Mouse (Mus musculus) forebrain, postnatal 0 days (tissue): ENCODE results near the gene Sfpq. TPM values are rescaled to one million over a fixed set of nuclear protein-coding genes. Genes with fewer than 3 reads are reported as not detected.

ENCODE experiments used
- ATAC-seq: fragments of 200-750 bp; cut with Nextera tagmentation; 2 replicates; pipeline ENCODE4 v1.8.0; 2017; ENCODE audit warnings: mild to moderate bottlenecking, moderate library complexity
- DNase-seq: peaks from one replicate; pipeline ENCODE4 v3.0.0-alpha.2; 2015
- H3K27ac ChIP-seq: fragments of 300-500 bp; sonication (generic); 2 replicates; pipeline ENCODE4 v1.5.1; 2014; ENCODE audit warnings: low read depth, mild to moderate bottlenecking, antibody characterized with exemption, low read length, moderate library complexity, mixed read lengths
- H3K27me3 ChIP-seq: fragments of 300-500 bp; sonication (generic); 2 replicates; pipeline ENCODE4 v1.6.1; 2014; ENCODE audit warnings: mild to moderate bottlenecking, low read length, mixed read lengths; ENCODE audit not compliant: insufficient read depth
- H3K36me3 ChIP-seq: fragments of 300-500 bp; sonication (generic); 2 replicates; pipeline ENCODE4 v1.6.1; 2014; ENCODE audit warnings: mild to moderate bottlenecking, moderate library complexity; ENCODE audit not compliant: insufficient read depth
- H3K4me1 ChIP-seq: fragments of 300-500 bp; sonication (generic); 2 replicates; pipeline ENCODE4 v1.6.1; 2014; ENCODE audit warnings: antibody characterized with exemption; ENCODE audit not compliant: insufficient read depth
- H3K4me2 ChIP-seq: fragments of 300-500 bp; sonication (generic); 2 replicates; pipeline ENCODE4 v1.6.1; 2014; ENCODE audit warnings: low read depth, mild to moderate bottlenecking, moderate library complexity
- H3K4me3 ChIP-seq: fragments of 300-500 bp; sonication (generic); 2 replicates; pipeline ENCODE4 v1.5.1; 2014; ENCODE audit warnings: low read depth, low read length, mixed read lengths
- H3K9ac ChIP-seq: fragments of 300-500 bp; sonication (generic); 2 replicates; pipeline ENCODE4 v1.6.1; 2014; ENCODE audit warnings: mild to moderate bottlenecking
- H3K9me3 ChIP-seq: fragments of 300-500 bp; sonication (generic); 2 replicates; pipeline ENCODE4 v1.6.1; 2016; ENCODE audit warnings: low read length
- CTCF ChIP-seq: sonication (generic); IDR thresholded peaks from 2 replicates; pipeline ENCODE4 v1.5.1; 2016; ENCODE audit warnings: antibody characterized with exemption, control low read depth, low read depth
- WGBS: fragments of 180-500 bp; shearing (Covaris S2); extraction: QIAGEN DNeasy Blood & Tissue Kit; methylation state at CpG from one replicate; pipeline ENCODE4 v1.1.7; 2014; 5-methylcytosine and 5-hydroxymethylcytosine counted together
- polyA plus RNA-seq: library from polyadenylated mRNA; unstranded; fragments of >200 nt; fragmentation: Nextera tagmentation; extraction: Ambion mirVana; gene quantifications from 2 replicates; pipeline ENCODE4 v1.2.1, GENCODE M21; 2015
- total RNA-seq: library from RNA; depleted of rRNA; stranded (reverse); fragments of >200 nt; gene quantifications from 2 replicates; pipeline ENCODE4 v1.2.3, GENCODE M21; 2014

The Sfpq gene
- total and polyA plus RNA-seq, 2 experiments from 2014 or later, result 71.1 to 284 TPM

GRCm38 (mm10) chr4:127027228-127028190, 6.4 kb downstream of the Sfpq start:
- Histone ChIP-seq H3K27me3 (no peaks in the 10 kb centered on the region), H3K9ac (no peak overlapping the region), H3K4me1 (peaks cover 7% of the 10 kb centered on the region), H3K4me2 (no peak overlapping the region), H3K9me3 (no peaks in the 10 kb centered on the region), H3K36me3 (peaks cover 60% of the 10 kb centered on the region), H3K27ac (no peak overlapping the region), H3K4me3 (no peak overlapping the region)
- 61% methylated on average over 4 of the region's 4 CpGs for WGBS
- DNase-seq (peak; percentile 62), ATAC-seq (peak; percentile 70; the same call in 1 of the 2 replicates)
- TF ChIP-seq CTCF, result peak; percentile 66

- Histone ChIP-seq H3K4me1 (no peaks in the 10 kb centered on the region), H3K4me3 (no peak overlapping the region), H3K4me2 (no peak overlapping the region), H3K27ac (no peak overlapping the region), H3K9me3 (no peaks in the 10 kb centered on the region), H3K27me3 (no peaks in the 10 kb centered on the region), H3K9ac (no peak overlapping the region), H3K36me3 (peaks cover 67% of the 10 kb centered on the region)
- ATAC-seq, result no peak
- no peak for TF ChIP-seq CTCF
- WGBS, result 96% methylated on average over 3 of the region's 3 CpGs
- DNase-seq, result no peak
Observed at GRCm38 (mm10) chr4:127037158-127037557, 16.0 kb downstream of the Sfpq start.

GRCm38 (mm10) chr4:127037908-127038827, 17.0 kb downstream of the Sfpq start:
- 79% methylated on average over 8 of the region's 8 CpGs for WGBS
- Histone ChIP-seq H3K4me1 (no peaks in the 10 kb centered on the region), H3K27ac (no peak overlapping the region), H3K9me3 (no peaks in the 10 kb centered on the region), H3K27me3 (no peaks in the 10 kb centered on the region), H3K36me3 (peaks cover 58% of the 10 kb centered on the region), H3K4me2 (no peak overlapping the region), H3K9ac (no peak overlapping the region), H3K4me3 (no peak overlapping the region)
- DNase-seq (peak; percentile 24), ATAC-seq (no peak; the same call in 1 of the 2 replicates)
- TF ChIP-seq CTCF, result no peak

- ATAC-seq (no peak), DNase-seq (no peak)
- Histone ChIP-seq H3K4me1 (no peaks in the 10 kb centered on the region), H3K27ac (no peak overlapping the region), H3K4me3 (no peak overlapping the region), H3K27me3 (no peaks in the 10 kb centered on the region), H3K9me3 (no peaks in the 10 kb centered on the region), H3K9ac (no peak overlapping the region), H3K4me2 (no peak overlapping the region), H3K36me3 (peaks cover 51% of the 10 kb centered on the region)
- 88% methylated on average over 3 of the region's 3 CpGs for WGBS
- no peak for TF ChIP-seq CTCF
Observed at GRCm38 (mm10) chr4:127038828-127039349, 17.8 kb downstream of the Sfpq start.

GRCm38 (mm10) chr4:127039871-127040483, 18.9 kb downstream of the Sfpq start:
- no peaks in the 10 kb centered on the region for H3K27me3 ChIP-seq
- H3K27ac ChIP-seq, result no peak overlapping the region
- DNase-seq (no peak), ATAC-seq (no peak)
- no peaks in the 10 kb centered on the region for H3K9me3 ChIP-seq
- H3K4me3 ChIP-seq, result no peak overlapping the region
- no peak overlapping the region for H3K9ac ChIP-seq
- WGBS, result 87% methylated on average over 3 of the region's 3 CpGs
- H3K4me2 ChIP-seq, result no peak overlapping the region
- H3K4me1 ChIP-seq, result no peaks in the 10 kb centered on the region
- TF ChIP-seq CTCF, result no peak
- H3K36me3 ChIP-seq, result peaks cover 42% of the 10 kb centered on the region

- Histone ChIP-seq H3K9me3 (no peaks in the 10 kb centered on the region), H3K9ac (no peak overlapping the region), H3K4me3 (no peak overlapping the region), H3K4me2 (no peak overlapping the region), H3K27me3 (no peaks in the 10 kb centered on the region), H3K27ac (no peak overlapping the region), H3K36me3 (peaks cover 24% of the 10 kb centered on the region), H3K4me1 (no peaks in the 10 kb centered on the region)
- no peak for DNase-seq
- 84% methylated on average over 4 of the region's 4 CpGs for WGBS
- ATAC-seq, result no peak
- no peak for TF ChIP-seq CTCF
Observed at GRCm38 (mm10) chr4:127043540-127043939, 22.4 kb downstream of the Sfpq start.
